Mouse (Mus musculus) left cerebral cortex, adult 9 months (tissue): ENCODE data around the gene Rabl6.

Experiments
- DNase-seq, 2 experiments: peaks; one replicate each; pipeline ENCODE4 v3.0.0; 2022; ENCODE audit warnings: low spot score in 2 of 2

Gene Rabl6

DNA sequence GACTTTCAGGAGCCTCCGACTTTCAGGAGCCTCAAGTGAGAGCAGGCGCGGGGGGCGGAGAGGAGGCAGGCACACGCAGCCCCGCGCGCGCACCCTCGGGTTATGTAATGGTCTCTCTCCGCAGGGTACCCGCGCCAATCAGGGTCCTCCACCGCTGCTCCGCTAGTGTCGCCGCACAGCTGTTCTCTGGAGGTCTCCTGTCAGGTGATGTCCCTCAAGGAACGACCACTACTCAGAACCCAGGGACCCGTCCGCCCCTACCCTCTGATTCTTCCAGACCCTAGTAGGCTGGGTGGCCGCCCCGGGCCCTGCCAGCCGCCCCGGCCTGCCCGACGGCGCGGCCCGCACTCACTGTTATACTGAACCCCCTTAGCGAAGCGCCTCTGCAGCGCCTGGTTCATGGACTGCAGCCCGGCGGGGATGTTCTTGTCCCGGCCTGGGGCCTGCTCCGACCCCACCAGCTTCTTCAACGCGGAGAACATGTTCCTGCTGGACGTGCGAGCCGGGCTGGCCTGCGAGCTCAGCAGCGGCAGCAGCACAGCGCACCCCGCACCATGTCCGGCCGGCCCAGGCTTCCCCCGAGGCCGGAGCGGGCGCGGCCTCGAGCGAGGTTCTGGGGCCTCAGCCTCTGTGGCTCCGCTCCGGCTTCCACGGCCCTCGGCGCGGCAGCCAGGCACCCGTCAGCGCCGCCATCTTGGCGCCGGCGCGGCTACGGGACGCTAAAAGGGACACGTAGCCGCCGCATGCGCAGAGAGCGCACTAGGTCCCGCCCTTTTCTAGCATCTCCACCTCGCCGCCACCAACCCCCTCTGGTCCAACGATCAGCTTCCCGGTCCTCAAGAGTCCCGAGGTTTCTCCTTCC is at the start of gene Rabl6:
Gene Rabl6 (minus strand): TSS at position 761 of the 862 bp plus-strand sequence.
- peak; percentile 65 to 91 for DNase-seq

DNA sequence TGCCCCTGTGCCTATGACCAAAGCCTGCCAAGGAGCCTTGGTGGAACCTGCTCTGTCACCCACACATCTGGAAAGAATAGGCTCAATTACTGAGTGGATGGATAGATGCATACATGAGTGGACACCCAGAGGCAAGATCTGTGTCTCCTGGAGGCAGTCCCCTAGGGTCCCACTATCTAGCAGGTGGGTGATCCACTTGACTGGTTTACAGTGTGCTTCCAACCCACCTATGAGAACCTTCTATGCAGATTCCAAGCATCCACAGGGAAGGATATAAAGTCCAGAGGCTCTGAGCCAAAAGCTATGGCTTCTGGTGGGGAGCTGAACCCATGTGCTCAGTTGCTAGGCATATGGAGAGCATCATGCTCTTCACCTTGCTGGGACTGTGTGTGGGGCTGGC is 49.3 kb upstream of the Rabl6 start, which contains the start of gene Lcn5:
Gene Lcn5 (plus strand): TSS at position 301 of the 400 bp plus-strand sequence.
- no peak for DNase-seq

DNA sequence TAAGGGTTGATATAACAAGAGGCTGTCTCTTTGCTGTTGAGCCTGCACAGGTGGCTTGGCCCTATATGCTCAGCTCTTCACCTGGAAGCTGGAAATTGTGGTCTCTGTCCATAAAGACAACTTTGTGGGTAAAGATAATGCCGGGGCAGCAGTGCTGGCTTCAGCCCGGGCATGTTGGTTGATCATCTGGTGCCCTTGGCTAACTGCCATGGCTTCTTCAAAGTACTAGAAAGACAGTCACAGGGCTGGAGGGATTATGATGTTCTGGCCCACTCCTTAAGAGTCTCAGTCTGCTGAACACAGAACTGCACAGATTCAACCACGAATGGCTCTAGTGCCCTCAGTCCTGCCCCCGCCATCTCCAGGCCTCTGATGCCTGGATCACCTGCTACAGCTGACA is 48.9 kb upstream of the Rabl6 start:
- no peak for DNase-seq

DNA sequence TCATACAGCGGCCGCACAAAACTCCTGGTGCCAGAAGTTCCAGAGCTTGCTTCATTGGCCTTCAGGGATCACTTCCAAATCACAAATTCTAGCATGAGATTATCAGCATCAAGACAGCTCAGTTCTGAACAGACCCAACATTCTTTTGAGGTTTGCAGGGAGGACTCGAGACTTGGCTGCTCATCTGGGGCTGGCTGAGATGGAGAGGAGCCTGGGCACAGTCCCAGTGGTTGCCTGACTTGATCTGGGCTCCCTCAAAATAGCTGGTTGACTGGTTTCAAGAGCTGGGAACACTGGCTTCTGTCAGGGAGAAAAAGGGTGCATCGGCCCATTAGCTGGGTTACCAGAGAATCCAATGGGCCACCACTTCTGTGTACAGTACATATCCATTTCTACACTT is 48.4 kb upstream of the Rabl6 start:
- DNase-seq: peak in 1 of 2 experiments; percentile 5

DNA sequence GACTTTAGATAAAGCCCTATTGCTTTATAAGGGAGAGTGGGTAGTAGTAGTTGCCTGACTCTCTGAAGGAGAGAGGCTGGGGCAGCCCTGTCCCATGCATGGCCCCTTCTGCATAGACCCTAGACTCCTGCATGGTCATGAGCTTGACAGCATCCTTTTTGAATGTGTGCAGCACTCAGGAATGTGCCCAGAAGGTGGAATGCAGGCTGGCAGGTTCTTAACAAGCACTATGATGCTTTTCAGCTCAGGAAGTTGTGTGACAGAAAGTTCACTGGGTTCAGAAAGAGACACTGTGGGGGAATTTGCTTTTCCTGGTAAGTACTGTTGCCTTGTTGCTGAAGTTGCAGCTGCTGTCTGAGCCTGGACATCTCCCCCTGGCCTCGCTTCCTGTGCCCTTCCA is 46.2 kb upstream of the Rabl6 start:
- no peak for DNase-seq

DNA sequence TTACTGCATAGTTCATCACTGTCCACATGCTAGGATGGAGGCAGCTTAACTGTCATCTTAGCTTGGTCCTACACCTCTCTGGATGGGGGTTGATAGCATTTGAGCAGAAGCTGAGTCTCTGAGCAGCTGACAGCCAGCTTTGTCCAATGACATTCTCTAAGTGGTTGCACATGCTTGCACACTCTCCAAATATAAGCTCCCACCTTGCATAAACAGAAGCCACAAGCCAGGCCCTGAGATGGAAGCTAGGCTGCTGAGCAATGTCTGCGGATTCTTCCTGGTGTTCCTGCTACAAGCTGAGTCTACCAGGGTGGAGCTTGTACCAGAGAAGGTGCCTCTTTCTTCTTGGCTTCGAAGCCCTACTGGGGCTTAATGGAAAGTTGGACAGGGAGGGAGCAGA is 44.6 kb upstream of the Rabl6 start, which contains the start of gene Lcn8:
Gene Lcn8 (plus strand): TSS at position 219 of the 400 bp plus-strand sequence.
- no peak for DNase-seq

DNA sequence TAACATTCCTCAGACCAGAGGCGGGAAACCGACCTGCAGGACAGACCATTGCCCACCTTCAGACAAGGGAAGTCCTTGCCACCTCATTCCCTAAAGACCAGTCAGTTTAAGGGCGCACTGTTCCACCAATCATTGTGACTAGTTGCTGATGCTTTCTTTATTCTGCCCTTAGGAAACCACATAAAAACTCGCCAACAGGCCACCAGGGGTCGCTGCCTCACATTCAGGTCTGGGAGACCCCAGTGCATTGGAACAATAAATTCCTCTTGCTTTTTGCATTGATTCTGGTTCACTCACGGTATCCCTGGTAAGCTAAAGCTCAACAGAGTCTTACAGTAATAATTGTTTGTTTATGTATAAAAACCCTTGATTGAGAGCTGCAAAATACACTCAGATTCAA is 31.6 kb upstream of the Rabl6 start:
- DNase-seq: no peak

DNA sequence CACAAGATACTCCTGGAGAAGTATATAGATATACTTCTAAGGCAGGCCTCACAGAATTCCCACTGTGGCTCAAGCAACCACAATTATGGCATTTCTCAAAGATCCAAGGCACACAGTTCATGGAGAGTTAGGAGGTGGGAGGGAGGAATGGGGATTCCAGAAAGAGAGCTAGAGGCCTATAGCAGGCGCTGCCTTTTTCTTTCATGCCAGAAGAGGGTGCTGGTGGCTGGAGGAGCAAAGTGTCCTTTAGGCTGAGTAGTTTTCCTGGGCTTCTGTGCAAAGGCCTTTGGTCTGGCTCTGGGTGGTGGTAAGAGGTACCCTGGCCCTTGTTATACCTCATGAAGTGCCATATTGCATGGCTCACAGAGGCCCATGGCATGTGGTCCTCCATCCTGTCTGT is 25.7 kb upstream of the Rabl6 start:
- DNase-seq: no peak

DNA sequence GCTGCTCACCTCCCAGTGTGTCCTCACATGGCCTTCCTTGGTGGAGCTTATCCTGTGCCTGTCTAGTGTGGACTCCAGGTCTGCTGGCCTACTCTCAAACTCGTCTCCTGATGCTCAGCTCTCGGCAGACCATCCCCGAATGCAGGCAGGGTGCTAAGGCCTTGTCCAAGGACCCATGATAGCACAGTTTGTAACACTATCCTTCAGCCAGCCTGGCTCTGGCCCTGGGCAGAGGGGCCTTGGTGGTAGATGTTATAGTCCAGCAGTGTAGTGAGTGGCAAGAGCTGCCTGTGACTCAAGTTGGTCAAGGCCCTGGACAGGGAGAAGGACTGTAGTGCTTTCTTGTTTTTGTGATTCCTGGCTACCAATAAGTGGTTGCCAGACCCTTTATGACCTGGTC is 25.3 kb upstream of the Rabl6 start:
- DNase-seq: no peak

DNA sequence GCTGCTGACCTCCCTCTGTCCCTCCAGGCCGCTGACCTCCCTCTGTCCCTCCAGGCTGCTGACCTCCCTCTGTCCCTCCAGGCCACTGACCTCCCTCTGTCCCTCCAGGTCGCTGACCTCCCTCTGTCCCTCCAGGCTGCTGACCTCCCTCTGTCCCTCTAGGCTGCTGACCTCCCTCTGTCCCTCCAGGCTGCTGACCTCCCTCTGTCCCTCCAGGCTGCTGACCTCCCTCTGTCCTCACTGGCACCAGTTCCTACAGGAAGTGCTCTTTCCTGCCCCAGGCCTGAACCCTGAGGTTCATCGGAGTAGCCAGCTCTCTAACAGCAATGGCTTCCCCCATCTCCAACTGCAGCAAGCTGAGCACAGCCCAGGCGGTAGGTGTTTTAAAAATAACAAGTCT is 20.4 kb upstream of the Rabl6 start:
- DNase-seq: no peak

DNA sequence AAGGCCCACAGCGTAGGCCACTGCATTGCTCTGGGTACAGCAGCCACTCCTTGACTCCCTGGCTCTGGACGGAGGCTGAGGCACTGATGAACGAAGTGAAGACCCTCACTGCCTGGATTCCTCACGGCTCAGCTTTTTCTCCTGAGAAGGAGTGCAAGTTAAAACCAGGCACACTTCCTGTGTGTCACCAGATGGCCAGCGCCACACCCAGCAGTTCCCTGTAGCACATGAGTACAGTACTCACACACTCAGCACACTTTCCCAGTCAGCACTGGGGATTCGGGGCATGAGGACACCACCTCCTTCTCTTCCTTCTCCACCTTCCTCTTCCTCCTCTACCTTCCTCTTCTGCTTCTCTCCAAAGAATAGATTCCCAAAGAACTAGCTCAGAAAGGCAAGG is 19.5 kb upstream of the Rabl6 start, which contains the start of gene Fcna:
Gene Fcna (minus strand): TSS at position 220 of the 400 bp plus-strand sequence.
- DNase-seq: no peak

DNA sequence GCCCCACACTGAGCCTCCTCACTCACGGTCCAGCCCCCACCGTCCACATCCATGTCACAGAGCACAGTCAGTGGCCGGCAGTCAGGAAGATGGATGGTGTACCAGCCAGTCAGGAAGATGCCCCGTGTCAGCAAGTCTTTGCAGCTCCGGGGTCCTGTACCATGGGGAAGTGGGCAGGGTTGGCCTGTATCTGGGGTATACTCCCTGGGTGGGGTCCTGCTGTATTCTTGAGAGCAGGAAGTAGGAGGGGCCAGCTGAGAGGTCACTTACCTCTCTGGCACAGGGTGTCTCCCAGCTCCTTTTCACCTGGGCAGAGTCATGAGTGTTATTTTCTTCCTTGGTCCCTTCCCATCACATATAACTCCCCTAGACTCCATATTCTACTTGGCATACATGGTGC is 17.7 kb upstream of the Rabl6 start:
- DNase-seq: no peak

DNA sequence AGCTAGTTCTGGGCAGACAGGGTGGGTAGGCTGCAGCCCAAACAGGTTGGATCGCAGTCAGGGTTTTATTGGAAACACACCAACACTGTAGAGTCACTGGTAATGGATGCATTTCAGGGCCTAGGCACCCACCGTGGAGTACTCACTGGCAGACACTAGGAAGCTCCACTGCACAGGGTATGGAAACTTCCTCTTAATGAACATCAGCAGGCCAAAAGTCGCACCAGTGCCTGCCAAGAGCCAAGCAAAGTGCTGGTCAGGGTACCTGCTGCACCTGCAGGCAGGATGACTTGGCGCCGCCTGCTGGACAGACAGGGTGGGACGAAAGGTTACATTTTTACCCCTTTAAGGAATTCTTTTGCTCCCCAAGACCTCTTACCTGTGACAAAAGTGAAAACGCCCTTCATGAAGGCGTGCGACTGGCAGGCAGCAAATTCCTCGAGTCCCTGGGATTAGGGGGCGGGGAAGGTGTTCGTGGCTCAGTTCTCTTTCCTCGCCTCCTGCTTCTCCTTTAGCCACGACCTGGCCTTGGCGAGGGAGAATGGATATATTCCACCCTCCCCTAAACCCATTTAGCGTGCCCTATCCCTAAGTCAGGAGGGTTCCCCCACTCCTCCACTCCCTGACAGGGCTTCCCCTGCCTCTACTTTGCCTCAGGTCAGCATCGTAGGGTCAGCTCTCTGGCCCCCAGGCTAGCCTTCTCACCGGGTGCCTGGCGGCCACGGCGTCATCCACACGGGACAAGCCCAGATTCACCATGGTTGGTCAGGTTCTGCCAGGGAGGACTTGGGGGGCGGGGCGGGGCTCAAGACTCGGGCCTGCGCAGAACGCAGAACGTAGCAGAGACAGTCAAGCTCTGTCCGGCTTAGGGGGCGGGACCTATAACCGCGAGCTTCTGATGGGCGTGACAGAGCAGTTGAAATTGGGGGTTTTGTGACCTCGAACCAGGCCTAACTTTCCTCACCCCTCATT is 13.2 kb upstream of the Rabl6 start, which contains the start of gene Tmem141:
Gene Tmem141 (minus strand): TSS at position 777 of the 972 bp plus-strand sequence.
- DNase-seq: peak; percentile 61 to 89

DNA sequence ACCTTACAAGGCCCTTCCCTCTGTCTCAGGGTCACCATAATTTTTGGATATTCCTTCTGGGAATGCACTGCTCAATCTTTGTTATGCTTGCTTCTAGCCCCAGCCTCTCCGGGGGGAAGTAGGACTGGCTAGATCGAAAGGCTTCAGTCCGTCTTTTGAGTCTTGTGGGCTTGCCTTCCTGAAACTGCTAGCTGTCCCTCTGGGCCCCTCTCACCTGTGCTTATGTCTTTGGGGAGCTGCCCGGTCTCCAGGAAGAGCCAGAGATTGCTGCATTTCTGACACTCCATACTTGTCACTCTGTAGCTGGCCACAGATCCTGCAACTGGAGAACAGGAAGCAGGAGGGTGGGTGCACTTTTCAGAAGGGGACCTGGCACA is 12.5 kb upstream of the Rabl6 start:
- DNase-seq: no peak

DNA sequence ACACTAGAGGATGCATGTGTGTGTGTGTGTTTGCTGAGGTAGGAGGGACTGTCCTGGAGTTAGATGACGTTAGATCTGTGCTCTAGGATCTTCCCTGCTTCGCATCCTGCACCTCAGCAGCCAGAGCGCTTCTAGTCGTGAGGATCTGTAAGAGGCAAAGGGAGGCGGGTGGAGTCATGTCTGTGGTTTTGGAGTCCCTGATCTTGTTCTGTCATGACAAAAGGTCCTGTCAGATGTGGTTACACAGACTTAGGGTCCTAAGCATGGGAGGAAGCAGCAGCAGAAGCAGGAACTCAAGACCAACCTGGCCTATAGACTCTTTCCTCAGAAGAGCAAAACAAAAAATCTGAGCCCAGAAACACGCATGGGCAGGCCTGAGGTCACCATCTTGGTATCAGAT is 12.1 kb upstream of the Rabl6 start:
- no peak for DNase-seq

DNA sequence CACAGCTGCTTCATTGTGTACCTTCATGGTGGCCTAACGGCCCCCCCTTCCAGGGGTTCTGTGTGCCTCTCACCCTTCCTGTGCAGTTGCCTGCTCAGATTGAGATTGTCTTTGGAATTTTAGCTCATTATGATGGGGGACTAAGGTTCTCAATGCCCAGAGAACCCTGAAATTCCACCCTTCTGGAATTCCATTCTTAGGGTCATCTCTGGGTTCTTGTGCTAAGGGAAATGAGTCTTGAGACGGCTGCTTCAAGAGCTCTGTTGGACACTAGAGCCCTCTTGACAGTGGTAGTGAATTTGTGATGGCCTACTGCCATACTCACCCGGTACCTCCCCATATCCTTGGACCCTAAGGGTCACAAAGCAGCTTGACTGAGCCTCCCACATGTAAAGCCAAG is 9.3 kb upstream of the Rabl6 start, which contains the start of gene Ccdc183:
Gene Ccdc183 (minus strand): TSS at position 101 of the 400 bp plus-strand sequence.
- no peak for DNase-seq

DNA sequence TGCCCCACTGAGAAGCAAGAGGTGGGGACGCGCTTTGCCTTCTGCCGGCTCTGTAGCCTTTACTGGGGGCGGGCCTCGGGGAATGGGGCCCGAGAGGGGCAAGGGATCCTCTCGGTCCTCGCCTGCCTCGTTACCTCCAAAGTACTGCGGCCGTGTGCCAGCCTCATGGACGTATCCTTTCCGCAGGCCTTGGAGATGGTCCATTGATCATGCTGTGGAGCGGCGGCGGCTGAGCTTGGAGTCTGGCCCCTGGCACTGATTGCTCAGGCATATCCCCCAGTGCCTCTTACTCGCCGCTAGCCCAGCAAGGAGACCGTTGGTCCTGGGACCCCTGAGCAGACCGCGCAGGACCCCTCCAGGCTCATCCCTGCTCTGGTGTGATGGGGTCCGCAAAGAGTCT is 8.1 kb upstream of the Rabl6 start:
- no peak for DNase-seq

DNA sequence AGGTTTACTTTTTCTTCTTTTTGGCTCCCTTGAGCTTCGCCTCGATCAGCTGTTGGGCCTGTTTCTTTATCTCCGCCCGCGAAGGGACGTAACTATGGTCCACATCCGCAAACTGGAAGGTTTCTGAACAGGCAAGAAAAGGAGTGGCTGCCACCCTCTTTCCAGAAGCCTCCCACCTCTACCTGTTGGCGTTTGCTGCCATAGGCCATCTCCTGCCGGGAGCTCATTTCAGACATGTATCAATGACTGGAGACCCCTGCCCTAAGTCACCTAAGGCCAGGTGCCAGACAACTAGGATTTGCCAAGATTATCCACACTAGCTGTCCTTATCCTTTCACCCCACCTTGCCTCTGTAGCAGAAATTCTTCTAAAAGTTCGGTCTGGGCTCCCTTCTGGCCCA is 350 bp upstream of the Rabl6 start:
- DNase-seq: no peak

DNA sequence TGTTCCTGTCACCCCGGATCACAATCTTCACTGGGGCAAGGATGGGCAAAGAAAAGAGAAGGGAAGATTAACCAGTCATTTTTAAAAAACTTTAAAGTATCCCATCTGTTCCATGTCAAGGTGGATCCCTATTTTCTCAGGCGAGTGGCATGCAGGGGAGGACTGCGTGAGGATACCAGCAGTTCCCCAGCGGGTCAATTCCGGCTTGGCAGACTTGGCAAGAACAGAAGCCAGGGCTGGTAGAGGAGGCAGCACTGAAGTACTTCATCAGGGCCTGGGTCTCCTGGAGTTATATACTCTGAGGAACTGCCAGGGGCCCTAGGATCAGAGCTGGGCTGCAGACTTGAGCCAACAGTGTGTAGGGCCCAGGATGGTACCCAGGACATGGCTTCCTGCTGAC is 5.8 kb downstream of the Rabl6 start:
- no peak for DNase-seq

DNA sequence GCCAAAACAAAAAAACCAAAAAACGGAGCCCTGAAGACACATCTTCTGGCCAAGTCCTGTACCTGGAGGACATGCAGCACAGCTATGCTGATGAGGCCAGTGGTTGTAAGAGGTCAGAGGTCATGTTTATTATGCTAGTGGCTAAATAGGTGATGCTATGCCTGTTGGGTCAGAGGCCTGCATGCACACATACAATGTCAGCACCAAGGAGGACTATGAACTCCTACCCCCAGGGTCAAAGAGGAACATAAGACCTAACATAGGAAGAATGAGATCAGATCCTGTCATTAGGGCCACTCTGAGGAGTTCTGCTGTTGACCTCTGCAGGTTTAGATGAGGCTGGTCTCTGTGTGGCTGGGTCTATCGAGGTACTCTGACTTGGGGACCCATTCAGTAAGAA is 8.3 kb downstream of the Rabl6 start:
- no peak for DNase-seq

DNA sequence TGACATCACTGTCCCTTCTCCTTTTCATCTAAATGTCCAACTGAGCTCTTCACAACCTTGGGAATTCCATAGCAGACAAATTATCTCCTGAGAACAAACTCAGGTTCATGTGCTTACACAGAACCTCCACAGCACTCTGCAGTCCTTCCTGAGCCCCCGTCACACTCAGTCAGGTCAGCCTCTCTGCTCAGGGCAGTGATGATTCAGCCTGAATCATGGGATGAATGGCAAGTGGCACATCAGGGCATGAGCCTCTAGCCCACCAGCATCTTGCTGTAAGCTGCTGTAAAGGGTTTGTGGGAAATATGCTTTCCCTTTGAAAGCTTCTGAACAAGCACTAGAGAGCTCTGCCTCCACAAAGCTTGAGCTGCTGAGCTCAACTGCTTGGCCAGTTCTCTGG is 9.6 kb downstream of the Rabl6 start:
- no peak for DNase-seq
